Mouse (Mus musculus): ENCODE measurements around the gene Rps26.
"Not testable (repeated sequence)": the region's sequence is repeated elsewhere in the genome, so short reads cannot be mapped to it uniquely, and the experiment has no call there.

Gene Rps26

GRCm38 (mm10) chr10:128640891-128641290 lies 14.3 kb upstream of the Rps26 start:
- DNase-seq, result no peak

- DNase-seq, result no peak
Observed at GRCm38 (mm10) chr10:128639999-128640398, 13.5 kb upstream of the Rps26 start.

GRCm38 (mm10) chr10:128637011-128637410 lies 10.5 kb upstream of the Rps26 start:
- no peak for DNase-seq

GRCm38 (mm10) chr10:128636561-128636960 lies 10.0 kb upstream of the Rps26 start:
- DNase-seq, result no peak

DNA sequence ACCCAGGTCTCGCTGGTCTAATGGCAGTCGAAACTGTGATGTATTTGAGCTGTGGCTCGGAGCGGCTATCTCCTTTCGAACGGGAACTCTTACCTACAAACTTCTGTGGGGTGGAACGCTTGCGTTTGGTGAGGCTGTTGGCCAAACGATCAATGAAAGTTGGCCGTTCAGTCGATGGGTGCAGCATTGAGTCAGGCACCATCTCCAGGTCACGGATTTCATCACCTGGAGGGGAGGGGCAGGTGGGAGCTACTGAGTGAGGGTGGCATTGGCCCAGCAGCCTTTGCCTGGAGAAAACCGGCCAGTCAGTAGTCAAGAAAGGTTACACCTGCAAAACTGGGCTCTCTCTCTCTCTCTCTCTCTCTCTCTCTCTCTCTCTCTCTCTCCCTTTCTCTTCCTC lies 9.2 kb upstream of the Rps26 start:
- DNase-seq, result no peak

GRCm38 (mm10) chr10:128631571-128631970 lies 5.0 kb upstream of the Rps26 start:
- DNase-seq, result no peak

DNA sequence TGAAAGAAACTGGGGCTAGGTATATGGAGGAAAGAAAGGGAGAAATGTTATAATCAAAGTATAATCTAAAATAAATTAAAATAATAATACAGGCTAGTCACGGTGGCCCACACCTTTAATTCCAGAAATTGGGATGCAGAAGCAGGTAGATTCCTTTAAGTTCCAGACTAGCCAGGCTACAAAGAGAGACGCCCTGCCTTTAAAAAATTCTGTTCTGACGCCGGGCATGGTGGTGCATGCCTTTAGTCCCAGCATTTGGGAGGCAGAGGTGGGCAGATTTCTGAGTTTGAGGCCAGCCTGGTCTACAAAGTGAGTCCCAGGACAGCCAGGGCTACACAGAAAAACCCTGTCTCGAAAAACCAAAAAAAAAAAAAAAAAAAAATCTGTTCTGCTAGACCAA lies 3.8 kb upstream of the Rps26 start:
- not testable (repeated sequence) for DNase-seq

DNA sequence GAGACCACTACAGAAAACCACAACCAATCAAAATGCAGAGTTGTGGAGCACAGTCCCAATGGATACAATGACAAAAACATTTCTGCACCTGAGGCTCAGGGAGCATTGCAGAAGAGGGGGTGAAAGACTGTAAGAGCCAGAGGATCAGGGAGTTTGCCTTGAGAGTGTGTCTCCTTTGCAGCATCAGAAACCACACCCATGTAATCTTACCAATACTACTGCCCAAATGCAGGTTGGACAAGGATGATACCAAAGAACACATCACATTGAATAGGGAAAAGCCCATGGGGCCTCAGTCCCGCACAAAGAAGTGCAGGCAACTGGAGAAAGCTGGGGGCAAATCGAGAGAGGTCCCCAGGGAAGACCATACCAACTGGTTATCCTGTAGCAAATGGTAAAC lies 3.2 kb upstream of the Rps26 start:
- no peak for DNase-seq

DNA sequence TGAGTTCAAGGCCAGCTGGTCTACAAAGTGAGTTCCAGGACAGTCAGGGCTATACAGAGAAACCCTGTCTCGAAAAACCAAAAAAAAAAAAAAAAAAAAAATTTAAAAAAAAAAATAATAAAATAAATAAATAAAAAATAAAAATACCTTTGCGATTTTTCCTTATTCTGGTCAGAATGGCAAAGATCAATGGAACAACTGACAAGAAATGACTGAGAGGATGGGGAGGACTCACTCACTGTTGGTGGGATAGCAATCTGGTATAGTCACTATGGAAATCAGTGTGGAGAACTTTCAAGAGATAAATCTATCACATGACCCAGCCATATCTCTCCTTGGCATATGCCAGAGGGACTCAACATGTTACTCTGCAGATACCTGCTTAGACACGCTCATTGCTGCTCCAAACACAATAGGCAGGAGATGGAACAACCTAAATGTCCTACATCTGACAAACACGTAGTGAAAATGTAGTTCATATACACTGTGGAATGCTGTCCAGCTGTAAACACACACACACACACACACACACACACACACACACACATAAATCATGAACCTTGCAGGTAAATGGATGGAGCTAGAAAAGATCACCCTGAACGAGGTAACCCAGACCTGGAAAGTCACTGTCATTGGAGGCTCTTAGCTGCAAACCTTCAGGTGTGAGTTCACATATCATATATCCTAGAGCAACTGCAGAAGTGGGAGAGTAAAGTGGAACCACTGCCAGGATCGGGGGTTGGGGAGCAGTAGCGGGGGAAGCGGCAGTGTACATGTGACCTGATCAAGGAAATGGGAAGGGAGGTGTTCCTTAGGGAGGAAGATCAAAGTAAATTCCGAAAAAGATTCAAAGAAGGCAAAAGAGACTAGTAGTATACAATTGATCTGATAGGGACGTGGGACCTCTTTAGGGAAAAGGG lies 1.1 kb upstream of the Rps26 start:
- peak; percentile 61 for DNase-seq

DNA sequence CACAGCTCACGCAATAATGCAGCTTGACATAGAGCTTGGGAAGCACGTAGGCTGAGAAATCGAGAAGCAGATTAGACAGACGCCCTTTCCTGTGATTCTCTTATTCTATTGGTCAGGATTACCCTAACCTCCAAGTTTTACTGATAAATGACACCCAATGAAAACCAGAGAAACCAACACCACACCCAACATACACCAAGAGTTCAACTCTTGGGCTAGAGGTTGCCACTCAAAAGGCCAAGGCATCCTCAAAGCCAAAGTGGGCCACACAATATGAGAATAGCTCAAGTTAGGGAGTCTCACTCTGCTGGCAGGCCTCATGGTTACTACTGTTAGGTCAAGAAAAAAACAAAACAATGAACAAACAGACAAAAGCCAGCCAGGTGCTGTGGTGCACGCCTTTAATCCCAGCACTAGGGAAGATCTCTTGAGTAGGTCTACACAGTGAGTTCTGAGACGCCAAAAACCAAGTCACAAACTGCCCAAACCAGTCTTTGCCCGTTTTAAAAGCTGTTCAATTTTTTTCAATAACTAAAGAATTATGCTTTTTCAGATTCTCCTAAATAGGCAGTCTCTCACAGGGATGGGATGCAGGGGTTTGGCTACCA lies 1.2 kb downstream of the Rps26 start:
- DNase-seq, result no peak

- not testable (repeated sequence) for DNase-seq
Observed at GRCm38 (mm10) chr10:128623106-128623613, 3.4 kb downstream of the Rps26 start.

DNA sequence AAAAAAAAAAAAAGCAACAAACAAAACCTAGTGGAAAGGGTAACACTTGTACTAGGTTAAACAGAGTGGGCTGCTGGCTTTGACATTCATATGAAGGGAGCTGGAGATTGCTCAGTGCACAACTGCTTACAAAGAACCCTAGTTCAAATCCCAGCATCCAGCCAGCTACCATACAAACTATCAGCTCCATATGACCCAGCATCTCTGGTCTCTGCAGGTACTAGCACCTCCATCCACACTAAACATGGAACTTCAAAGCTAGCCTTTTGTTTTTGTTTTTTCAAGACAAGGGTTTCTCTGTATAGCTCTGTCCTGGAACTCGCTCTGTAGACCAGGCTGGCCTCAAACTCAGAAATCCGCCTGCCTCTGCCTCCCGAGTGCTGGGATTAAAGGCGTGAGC lies 3.8 kb downstream of the Rps26 start:
- no peak for DNase-seq

DNA sequence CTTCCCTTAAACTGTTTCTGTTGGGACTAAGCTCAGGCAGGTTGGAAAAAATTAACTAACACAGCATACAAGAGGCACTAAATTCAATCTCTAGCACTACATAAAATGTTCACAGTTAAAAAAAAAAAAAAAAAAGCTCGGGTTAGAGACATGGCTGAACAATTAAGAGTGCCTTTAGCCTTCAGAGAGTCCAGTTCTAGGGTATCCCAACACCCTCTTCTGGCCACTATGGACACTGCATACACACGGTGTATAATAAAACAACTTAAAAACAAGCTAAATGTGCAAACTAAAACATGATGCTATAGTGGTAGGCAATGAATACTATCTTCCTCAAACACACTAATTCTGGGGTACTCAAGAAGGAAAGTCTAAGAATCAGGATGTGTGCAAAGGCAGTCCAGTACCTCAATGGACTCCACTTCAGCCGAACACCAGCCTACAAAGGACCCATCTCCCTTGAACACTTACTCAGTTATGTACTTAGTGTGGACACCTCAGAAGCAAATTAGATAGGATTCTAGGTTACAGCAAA lies 4.5 kb downstream of the Rps26 start:
- DNase-seq, result no peak

DNA sequence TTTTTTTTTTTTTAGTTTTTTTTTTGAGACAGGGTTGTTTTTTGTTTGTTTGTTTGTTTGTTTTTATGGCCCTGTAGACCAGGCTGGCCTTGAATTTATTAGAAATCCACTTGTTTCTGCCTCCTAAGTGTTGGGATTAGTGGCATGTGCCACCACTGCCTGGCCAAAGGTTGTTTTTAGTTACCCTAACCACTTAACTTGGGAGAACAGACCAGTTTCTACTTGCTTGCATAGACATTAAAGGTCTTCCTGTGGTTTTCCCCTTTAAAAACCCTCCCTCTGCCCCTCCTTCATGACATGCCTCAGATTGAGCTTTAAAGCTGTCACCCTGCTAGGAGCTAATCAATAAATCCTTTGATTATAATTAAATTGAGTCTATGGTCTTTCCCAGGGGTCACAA lies 6.3 kb downstream of the Rps26 start:
- DNase-seq, result no peak

DNA sequence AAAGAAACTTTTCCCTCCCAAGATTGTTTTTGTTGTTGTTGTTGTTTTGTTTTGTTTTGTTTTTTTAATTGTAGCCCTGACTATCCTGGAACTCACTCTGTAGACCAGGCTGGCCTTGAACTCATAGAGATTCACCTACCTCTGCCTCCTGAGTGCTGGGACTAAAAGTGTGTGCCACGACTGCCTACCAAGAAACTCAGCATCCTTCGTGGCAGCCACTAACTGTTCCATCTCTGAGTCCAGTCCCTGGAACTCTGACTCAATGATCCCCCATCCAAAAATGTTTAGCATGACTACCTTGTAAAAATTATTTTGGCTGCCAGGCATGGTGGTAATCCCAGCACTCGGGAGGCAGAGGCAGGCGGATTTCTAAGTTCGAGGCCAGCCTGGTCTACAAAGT lies 7.4 kb downstream of the Rps26 start:
- not testable (repeated sequence) for DNase-seq

DNA sequence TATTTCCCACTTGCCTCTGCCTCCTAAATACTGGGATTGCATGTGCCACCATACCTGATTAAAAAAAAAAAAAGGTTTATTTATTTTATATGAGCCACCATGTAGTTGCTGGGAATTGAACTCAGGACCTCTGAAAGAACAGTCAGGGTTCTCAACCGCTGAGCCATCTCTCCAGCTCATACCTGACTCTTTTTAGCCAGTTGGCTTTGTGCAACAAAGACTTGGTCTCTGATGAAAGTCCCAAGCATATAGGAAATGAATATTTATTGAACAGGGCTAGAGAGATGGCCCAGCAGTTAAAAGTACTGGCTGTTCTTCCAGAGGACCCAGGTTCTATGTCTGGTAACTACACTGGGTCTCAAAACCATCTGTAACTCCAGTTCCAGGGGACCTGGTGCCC lies 8.0 kb downstream of the Rps26 start:
- no peak for DNase-seq

DNA sequence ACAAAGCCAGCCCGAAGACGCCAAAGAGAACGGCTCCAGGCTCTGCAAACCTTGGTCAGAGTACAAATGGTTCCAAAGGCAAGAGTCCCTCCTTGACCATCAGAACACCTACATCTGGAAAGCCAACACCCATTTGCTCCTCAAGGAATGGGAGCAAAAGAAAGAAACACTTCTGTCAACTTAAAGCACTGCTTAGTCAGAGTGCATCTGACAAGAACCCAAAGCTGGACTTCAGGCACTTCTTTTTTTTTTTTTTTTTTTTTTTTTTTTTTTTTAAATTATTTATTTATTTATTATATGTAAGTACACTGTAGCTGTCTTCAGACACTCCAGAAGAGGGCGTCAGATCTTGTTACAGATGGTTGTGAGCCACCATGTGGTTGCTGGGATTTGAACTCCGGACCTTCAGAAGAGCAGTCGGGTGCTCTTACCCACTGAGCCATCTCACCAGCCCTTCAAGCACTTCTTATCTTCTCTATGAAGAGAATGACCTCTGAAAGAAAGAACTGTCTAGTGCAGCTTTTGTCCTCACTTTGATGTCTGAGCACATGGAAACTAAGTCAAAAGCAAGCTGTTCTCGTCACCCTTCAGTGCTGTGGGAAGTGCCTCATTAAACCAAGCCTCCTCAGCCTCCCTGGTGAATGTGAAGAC lies 10.6 kb downstream of the Rps26 start:
- not testable (repeated sequence) for DNase-seq

DNA sequence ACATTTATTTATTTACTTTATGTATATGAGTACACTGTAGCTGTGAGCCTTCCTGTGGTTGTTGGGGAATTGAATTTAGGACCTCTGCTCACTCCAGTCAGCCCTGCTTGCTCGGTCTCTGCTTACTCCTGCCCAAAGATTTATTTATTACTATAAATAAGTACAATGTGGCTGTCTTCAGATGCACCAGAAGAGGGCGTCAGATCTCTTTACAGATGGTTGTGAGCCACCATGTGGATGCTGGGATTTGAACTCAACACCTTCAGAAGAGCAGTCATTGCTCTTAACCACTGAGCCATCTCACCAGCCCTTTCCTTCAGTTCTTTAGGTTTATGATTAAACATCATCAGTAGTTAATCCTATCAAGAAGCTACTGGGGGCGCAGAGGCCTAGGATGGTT lies 11.6 kb downstream of the Rps26 start:
- DNase-seq, result no peak

GRCm38 (mm10) chr10:128613820-128614219 lies 12.7 kb downstream of the Rps26 start:
- not testable (repeated sequence) for DNase-seq

- no peak for DNase-seq
Observed at GRCm38 (mm10) chr10:128613154-128613440, 13.4 kb downstream of the Rps26 start.

- DNase-seq, result peak; percentile 77
Observed at GRCm38 (mm10) chr10:128612433-128613153, 14.0 kb downstream of the Rps26 start.

- no peak for DNase-seq
Observed at GRCm38 (mm10) chr10:128606483-128606882, 20.1 kb downstream of the Rps26 start.

All from cerebellum, adult 9-10 months (tissue).